Mouse (Mus musculus): Measurements from ENCODE around the gene Corin. TPM values are rescaled to one million over a fixed set of nuclear protein-coding genes. Genes with fewer than 3 reads are reported as not detected.
A peak's percentile ranks its signal among the peaks of the same experiment; 100 is the strongest.

The Corin gene
- polyA plus RNA-seq, 1 experiment from 2014 or later = 49.0 TPM

DNA sequence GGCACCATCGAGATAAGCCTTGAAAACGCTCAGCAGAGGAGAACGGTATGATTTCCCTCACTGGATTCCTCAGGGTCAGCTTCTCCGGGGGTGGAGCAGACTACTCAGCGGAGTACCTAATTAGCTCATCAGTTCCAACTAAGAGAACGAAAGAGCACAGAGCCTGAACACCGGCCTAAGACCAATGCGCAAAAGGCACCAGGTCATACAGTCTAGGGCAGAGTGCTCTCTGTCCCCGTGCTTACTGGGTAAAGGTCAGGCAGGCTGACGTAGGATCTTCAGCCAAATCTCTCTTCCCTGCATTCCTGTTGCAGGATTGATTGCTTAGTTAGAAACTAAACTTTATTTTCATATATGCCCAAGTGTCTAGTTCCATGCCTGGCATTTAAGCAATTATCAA, 6.0 kb downstream of the Corin start:
- Histone ChIP-seq H3K36me3 (ENCODE audit: control insufficient read depth, insufficient read depth, low read length) (no peaks in the 10 kb centered on the region), H3K9me3 (ENCODE audit: control insufficient read depth, low read length) (no peaks in the 10 kb centered on the region), H3K4me2 (ENCODE audit: low read length) (no peak overlapping the region), H3K4me3 (ENCODE audit: control insufficient read depth in 1 of 2, insufficient read depth in 1 of 2, low read depth in 1 of 2, low read length in 2 of 2) (no peak overlapping the region), H3K27ac (replicated peaks in 1 of 2; ENCODE audit: control insufficient read depth in 1 of 2, insufficient read depth in 1 of 2, low read depth in 2 of 2, low read length in 2 of 2) (no peak overlapping the region), H3K4me1 (ENCODE audit: control insufficient read depth in 2 of 2, insufficient read depth in 2 of 2, low read length in 2 of 2) (peaks cover 37 to 49% of the 10 kb centered on the region in 2 experiments), H3K27me3 (ENCODE audit: control insufficient read depth, insufficient read depth, low read length) (no peaks in the 10 kb centered on the region), H3K9ac (ENCODE audit: low read length) (no peak overlapping the region)
- ATAC-seq (ENCODE audit: insufficient number of reproducible peaks, insufficient read depth, low FRiP score, low read depth) = no peak
- 43% methylated on average over 10 of the region's 10 CpGs for WGBS

- H3K36me3 ChIP-seq (ENCODE audit: control insufficient read depth, insufficient read depth, low read length) = no peaks in the 10 kb centered on the region
- no peak overlapping the region for H3K4me3 ChIP-seq (ENCODE audit: control insufficient read depth in 1 of 2, insufficient read depth in 1 of 2, low read depth in 1 of 2, low read length in 2 of 2)
- H3K4me2 ChIP-seq (ENCODE audit: low read length) = no peak overlapping the region
- no peak overlapping the region for H3K27ac ChIP-seq (replicated peaks in 1 of 2; ENCODE audit: control insufficient read depth in 1 of 2, insufficient read depth in 1 of 2, low read depth in 2 of 2, low read length in 2 of 2)
- ATAC-seq (ENCODE audit: insufficient number of reproducible peaks, insufficient read depth, low FRiP score, low read depth) = no peak
- peaks cover 33 to 39% of the 10 kb centered on the region in 2 experiments for H3K4me1 ChIP-seq (ENCODE audit: control insufficient read depth in 2 of 2, insufficient read depth in 2 of 2, low read length in 2 of 2)
- H3K27me3 ChIP-seq (ENCODE audit: control insufficient read depth, insufficient read depth, low read length) = no peaks in the 10 kb centered on the region
- 58% methylated on average over 4 of the region's 4 CpGs for WGBS
- H3K9ac ChIP-seq (ENCODE audit: low read length) = no peak overlapping the region
- no peaks in the 10 kb centered on the region for H3K9me3 ChIP-seq (ENCODE audit: control insufficient read depth, low read length)
Observed at GRCm38 (mm10) chr5:72496756-72497155, 7.5 kb downstream of the Corin start.

GRCm38 (mm10) chr5:72493906-72494305, 10.4 kb downstream of the Corin start:
- no peak overlapping the region for H3K4me3 ChIP-seq (ENCODE audit: control insufficient read depth in 1 of 2, insufficient read depth in 1 of 2, low read depth in 1 of 2, low read length in 2 of 2)
- no peaks in the 10 kb centered on the region for H3K36me3 ChIP-seq (ENCODE audit: control insufficient read depth, insufficient read depth, low read length)
- peak overlapping the region; percentile 41 for H3K4me2 ChIP-seq (ENCODE audit: low read length)
- peak overlapping the region; percentile 84 to 85 for H3K27ac ChIP-seq (replicated peaks in 1 of 2; ENCODE audit: control insufficient read depth in 1 of 2, insufficient read depth in 1 of 2, low read depth in 2 of 2, low read length in 2 of 2)
- H3K9me3 ChIP-seq (ENCODE audit: control insufficient read depth, low read length) = no peaks in the 10 kb centered on the region
- H3K4me1 ChIP-seq (ENCODE audit: control insufficient read depth in 2 of 2, insufficient read depth in 2 of 2, low read length in 2 of 2) = peaks cover 22 to 30% of the 10 kb centered on the region in 2 experiments
- H3K9ac ChIP-seq (ENCODE audit: low read length) = no peak overlapping the region
- peak; percentile 70; the same call in 1 of the 2 replicates for ATAC-seq (ENCODE audit: insufficient number of reproducible peaks, insufficient read depth, low FRiP score, low read depth)
- no peaks in the 10 kb centered on the region for H3K27me3 ChIP-seq (ENCODE audit: control insufficient read depth, insufficient read depth, low read length)
- WGBS = 12% methylated on average over 7 of the region's 7 CpGs

- Histone ChIP-seq H3K27me3 (ENCODE audit: control insufficient read depth, insufficient read depth, low read length) (no peaks in the 10 kb centered on the region), H3K9ac (ENCODE audit: low read length) (no peak overlapping the region), H3K4me2 (ENCODE audit: low read length) (no peak overlapping the region), H3K36me3 (ENCODE audit: control insufficient read depth, insufficient read depth, low read length) (no peaks in the 10 kb centered on the region), H3K27ac (replicated peaks in 1 of 2; ENCODE audit: control insufficient read depth in 1 of 2, insufficient read depth in 1 of 2, low read depth in 2 of 2, low read length in 2 of 2) (no peak overlapping the region), H3K4me3 (ENCODE audit: control insufficient read depth in 1 of 2, insufficient read depth in 1 of 2, low read depth in 1 of 2, low read length in 2 of 2) (no peak overlapping the region), H3K9me3 (ENCODE audit: control insufficient read depth, low read length) (no peaks in the 10 kb centered on the region), H3K4me1 (ENCODE audit: control insufficient read depth in 2 of 2, insufficient read depth in 2 of 2, low read length in 2 of 2) (peaks cover 8 to 14% of the 10 kb centered on the region in 2 experiments)
- 24% methylated on average over 2 of the region's 2 CpGs for WGBS
- no peak for ATAC-seq (ENCODE audit: insufficient number of reproducible peaks, insufficient read depth, low FRiP score, low read depth)
Observed at GRCm38 (mm10) chr5:72491232-72491631, 13.0 kb downstream of the Corin start.

DNA sequence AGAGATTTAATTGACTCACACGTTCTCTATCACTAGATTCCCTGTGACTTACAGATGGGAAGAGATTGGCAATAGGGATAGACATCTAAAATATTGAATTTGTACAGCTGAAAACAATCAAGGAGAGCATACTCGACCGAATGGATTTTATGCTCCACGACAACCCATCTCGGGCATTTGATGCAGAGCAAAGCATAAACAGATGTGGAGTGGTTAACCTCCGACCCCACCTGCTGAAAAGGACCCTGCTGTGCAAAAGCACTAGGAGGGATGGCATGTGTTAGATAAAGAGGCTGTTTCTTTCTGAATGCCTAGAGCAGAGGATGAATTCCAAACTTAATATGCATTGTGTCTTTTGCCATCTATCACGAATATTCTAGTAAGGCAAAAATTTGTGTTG, 23.8 kb downstream of the Corin start:
- no peaks in the 10 kb centered on the region for H3K36me3 ChIP-seq (ENCODE audit: control insufficient read depth, insufficient read depth, low read length)
- H3K9ac ChIP-seq (ENCODE audit: low read length) = no peak overlapping the region
- no peak for ATAC-seq (ENCODE audit: insufficient number of reproducible peaks, insufficient read depth, low FRiP score, low read depth)
- H3K27me3 ChIP-seq (ENCODE audit: control insufficient read depth, insufficient read depth, low read length) = no peaks in the 10 kb centered on the region
- no peak overlapping the region for H3K4me3 ChIP-seq (ENCODE audit: control insufficient read depth in 1 of 2, insufficient read depth in 1 of 2, low read depth in 1 of 2, low read length in 2 of 2)
- 51% methylated on average over 7 of the region's 7 CpGs for WGBS
- H3K27ac ChIP-seq (replicated peaks in 1 of 2; ENCODE audit: control insufficient read depth in 1 of 2, insufficient read depth in 1 of 2, low read depth in 2 of 2, low read length in 2 of 2) = no peak overlapping the region
- H3K4me1 ChIP-seq (ENCODE audit: control insufficient read depth in 2 of 2, insufficient read depth in 2 of 2, low read length in 2 of 2) = no peaks in the 10 kb centered on the region
- H3K4me2 ChIP-seq (ENCODE audit: low read length) = no peak overlapping the region
- H3K9me3 ChIP-seq (ENCODE audit: control insufficient read depth, low read length) = no peaks in the 10 kb centered on the region

- peaks cover 8 to 14% of the 10 kb centered on the region in 2 experiments for H3K4me1 ChIP-seq (ENCODE audit: control insufficient read depth in 2 of 2, insufficient read depth in 2 of 2, low read length in 2 of 2)
- no peak overlapping the region for H3K9ac ChIP-seq (ENCODE audit: low read length)
- ATAC-seq (ENCODE audit: insufficient number of reproducible peaks, insufficient read depth, low FRiP score, low read depth) = 0 out of 2 replicates have a peak, but pooled peaks have one; percentile 59
- H3K9me3 ChIP-seq (ENCODE audit: control insufficient read depth, low read length) = no peaks in the 10 kb centered on the region
- H3K36me3 ChIP-seq (ENCODE audit: control insufficient read depth, insufficient read depth, low read length) = no peaks in the 10 kb centered on the region
- H3K27me3 ChIP-seq (ENCODE audit: control insufficient read depth, insufficient read depth, low read length) = no peaks in the 10 kb centered on the region
- H3K4me3 ChIP-seq (ENCODE audit: control insufficient read depth in 1 of 2, insufficient read depth in 1 of 2, low read depth in 1 of 2, low read length in 2 of 2) = peak overlapping the region in 1 of 2 experiments; percentile 4; a peak in 1 of 4 replicates
- H3K4me2 ChIP-seq (ENCODE audit: low read length) = peak overlapping the region; percentile 43
- H3K27ac ChIP-seq (replicated peaks in 1 of 2; ENCODE audit: control insufficient read depth in 1 of 2, insufficient read depth in 1 of 2, low read depth in 2 of 2, low read length in 2 of 2) = peak overlapping the region; percentile 30 to 49; a peak in 3 of 4 replicates
- 21% methylated on average over 12 of the region's 12 CpGs for WGBS
Observed at GRCm38 (mm10) chr5:72472317-72473009, 31.8 kb downstream of the Corin start.

GRCm38 (mm10) chr5:72471746-72472145, 32.5 kb downstream of the Corin start:
- no peaks in the 10 kb centered on the region for H3K36me3 ChIP-seq (ENCODE audit: control insufficient read depth, insufficient read depth, low read length)
- peak overlapping the region; percentile 43; the same call in 1 of the 2 replicates for H3K4me2 ChIP-seq (ENCODE audit: low read length)
- H3K4me1 ChIP-seq (ENCODE audit: control insufficient read depth in 2 of 2, insufficient read depth in 2 of 2, low read length in 2 of 2) = peaks cover 8 to 14% of the 10 kb centered on the region in 2 experiments
- no peak overlapping the region for H3K9ac ChIP-seq (ENCODE audit: low read length)
- H3K27me3 ChIP-seq (ENCODE audit: control insufficient read depth, insufficient read depth, low read length) = no peaks in the 10 kb centered on the region
- H3K9me3 ChIP-seq (ENCODE audit: control insufficient read depth, low read length) = no peaks in the 10 kb centered on the region
- no peak overlapping the region for H3K4me3 ChIP-seq (ENCODE audit: control insufficient read depth in 1 of 2, insufficient read depth in 1 of 2, low read depth in 1 of 2, low read length in 2 of 2)
- WGBS = 50% methylated on average over 7 of the region's 7 CpGs
- H3K27ac ChIP-seq (replicated peaks in 1 of 2; ENCODE audit: control insufficient read depth in 1 of 2, insufficient read depth in 1 of 2, low read depth in 2 of 2, low read length in 2 of 2) = no peak overlapping the region
- no peak for ATAC-seq (ENCODE audit: insufficient number of reproducible peaks, insufficient read depth, low FRiP score, low read depth)

- Histone ChIP-seq H3K36me3 (ENCODE audit: control insufficient read depth, insufficient read depth, low read length) (no peaks in the 10 kb centered on the region), H3K27me3 (ENCODE audit: control insufficient read depth, insufficient read depth, low read length) (no peaks in the 10 kb centered on the region), H3K4me2 (ENCODE audit: low read length) (no peak overlapping the region), H3K9ac (ENCODE audit: low read length) (no peak overlapping the region), H3K4me3 (ENCODE audit: control insufficient read depth in 1 of 2, insufficient read depth in 1 of 2, low read depth in 1 of 2, low read length in 2 of 2) (no peak overlapping the region), H3K27ac (replicated peaks in 1 of 2; ENCODE audit: control insufficient read depth in 1 of 2, insufficient read depth in 1 of 2, low read depth in 2 of 2, low read length in 2 of 2) (no peak overlapping the region), H3K9me3 (ENCODE audit: control insufficient read depth, low read length) (no peaks in the 10 kb centered on the region), H3K4me1 (ENCODE audit: control insufficient read depth in 2 of 2, insufficient read depth in 2 of 2, low read length in 2 of 2) (no peaks in the 10 kb centered on the region)
- 75% methylated on average over 3 of the region's 3 CpGs for WGBS
- no peak for ATAC-seq (ENCODE audit: insufficient number of reproducible peaks, insufficient read depth, low FRiP score, low read depth)
Observed at GRCm38 (mm10) chr5:72464932-72465331, 39.3 kb downstream of the Corin start.
